ENCODE assay signal across 13 mouse cellular contexts in genomic region chr2:27981621-27982535, GRCm38 (mm10).
DNase-seq lines count a peak whose midpoint lies in the region; ATAC-seq and TF ChIP-seq lines count a peak whose summit lies in the region.
"Had no signal": no experiment of that assay in that cellular context is flagged by ENCODE, and none has a peak within 500 bp of the region (broad histone marks: within the 10 kb centered on the region; RNA-seq: fewer than 3 reads in every experiment).

No protein-coding gene starts in this region.

- 38% methylated on average over 14 of the region's 14 CpGs for WGBS in lung, embryonic 16.5 days
- 56% methylated on average over 14 of the region's 14 CpGs for WGBS in lung, adult 2 months
- WGBS in limb, embryonic 10.5 days, result 88% methylated on average over 14 of the region's 14 CpGs
- WGBS in stomach, embryonic 14.5 days, result 40% methylated on average over 14 of the region's 14 CpGs
- WGBS in neural tube, embryonic 15.5 days, result 88% methylated on average over 14 of the region's 14 CpGs

- no peaks in the 10 kb centered on the region for H3K27me3 ChIP-seq in lung, embryonic 16.5 days (ENCODE audit: control insufficient read depth, insufficient read depth, low read depth, low read length)
- no peaks in the 10 kb centered on the region for H3K27me3 ChIP-seq in limb, embryonic 10.5 days (ENCODE audit: low read depth, poor library complexity, severe bottlenecking)
- no peaks in the 10 kb centered on the region for H3K27me3 ChIP-seq in stomach, embryonic 14.5 days (ENCODE audit: control insufficient read depth, insufficient read depth, low read length)
- no peaks in the 10 kb centered on the region for H3K27me3 ChIP-seq in neural tube, embryonic 15.5 days (replicated peaks)
- H3K27me3 ChIP-seq: heart, embryonic 13.5 days had no signal

- no peak for TF ChIP-seq CTCF in lung, adult 2 months (IDR thresholded peaks at IDR 0.05; ENCODE audit: insufficient read depth, low read length)

- ATAC-seq in lung, embryonic 16.5 days (ENCODE audit: low read depth), result peak; percentile 70
- peak; percentile 53; the same call in 1 of the 2 replicates for ATAC-seq in stomach, embryonic 14.5 days (ENCODE audit: insufficient number of reproducible peaks, insufficient read depth, low FRiP score, low read depth)
- no peak for ATAC-seq in neural tube, embryonic 15.5 days (ENCODE audit: low FRiP score)
- ATAC-seq: CD4-positive, CD25-positive, alpha-beta regulatory T cell, adult 4 months; midbrain, embryonic 16.5 days had no signal

- no peak overlapping the region for H3K4me3 ChIP-seq in lung, embryonic 16.5 days (ENCODE audit: low read length)
- H3K4me3 ChIP-seq in lung, adult 2 months (replicated peaks; ENCODE audit: extremely low read depth, low read depth, low read length), result no peak overlapping the region
- no peak overlapping the region for H3K4me3 ChIP-seq in limb, embryonic 10.5 days
- H3K4me3 ChIP-seq in stomach, embryonic 14.5 days (ENCODE audit: low read depth, low read length), result no peak overlapping the region
- no peak overlapping the region for H3K4me3 ChIP-seq in neural tube, embryonic 15.5 days (replicated peaks)
- H3K4me3 ChIP-seq: heart, embryonic 13.5 days had no signal

- no peak for DNase-seq in lung, adult 2 months
- peak; percentile 64 for DNase-seq in c-Kit-positive CD71-positive TER-119-negative erythroid progenitor cells, embryonic 14.5 days (ENCODE audit: low read depth)
- no peak for DNase-seq in limb, embryonic 10.5 days (ENCODE audit: low spot score)
- no peak for DNase-seq in layer of hippocampus, postnatal 36 days
- no peak for DNase-seq in embryo, embryonic 9.5 days (ENCODE audit: extremely low spot score)
- DNase-seq: adrenal gland, adult 8-10 months; kidney, adult 2 months had no signal

- H3K4me1 ChIP-seq in lung, embryonic 16.5 days (replicated peaks; ENCODE audit: control insufficient read depth, insufficient read depth, low read length), result peaks cover 10% of the 10 kb centered on the region
- no peaks in the 10 kb centered on the region for H3K4me1 ChIP-seq in lung, adult 2 months (ENCODE audit: control insufficient read depth, insufficient read depth, low read length)
- H3K4me1 ChIP-seq in limb, embryonic 10.5 days, result no peaks in the 10 kb centered on the region
- H3K4me1 ChIP-seq in stomach, embryonic 14.5 days (ENCODE audit: control insufficient read depth, insufficient read depth, low read length), result peaks cover 6% of the 10 kb centered on the region; the same call in 1 of the 2 replicates
- 0 out of 2 replicates have a peak, but pooled peaks cover 5% of the 10 kb centered on the region for H3K4me1 ChIP-seq in neural tube, embryonic 15.5 days

- H3K9me3 ChIP-seq in lung, embryonic 16.5 days (ENCODE audit: control insufficient read depth, low read length), result no peaks in the 10 kb centered on the region
- H3K9me3 ChIP-seq in limb, embryonic 10.5 days (replicated peaks), result no peaks in the 10 kb centered on the region
- H3K9me3 ChIP-seq in stomach, embryonic 14.5 days (ENCODE audit: control insufficient read depth, low read depth, low read length), result no peaks in the 10 kb centered on the region
- no peaks in the 10 kb centered on the region for H3K9me3 ChIP-seq in neural tube, embryonic 15.5 days (replicated peaks)
- H3K9me3 ChIP-seq: heart, embryonic 13.5 days had no signal

- H3K27ac ChIP-seq in lung, embryonic 16.5 days (ENCODE audit: low read length), result peak overlapping the region; percentile 19; the same call in 1 of the 2 replicates
- peak overlapping the region; percentile 27; the same call in 1 of the 2 replicates for H3K27ac ChIP-seq in limb, embryonic 10.5 days
- H3K27ac ChIP-seq in stomach, embryonic 14.5 days (ENCODE audit: low read length), result 0 out of 2 replicates have a peak overlapping the region, but pooled peaks have one; percentile 11
- H3K27ac ChIP-seq in neural tube, embryonic 15.5 days (replicated peaks), result no peak overlapping the region
- H3K27ac ChIP-seq: heart, embryonic 13.5 days had no signal

- no peak overlapping the region for H3K4me2 ChIP-seq in lung, embryonic 16.5 days (ENCODE audit: low read depth, low read length)
- no peak overlapping the region for H3K4me2 ChIP-seq in stomach, embryonic 14.5 days (replicated peaks; ENCODE audit: low read depth, low read length)
- H3K4me2 ChIP-seq in neural tube, embryonic 15.5 days, result no peak overlapping the region
- H3K4me2 ChIP-seq: heart, embryonic 13.5 days had no signal

- H3K36me3 ChIP-seq in lung, embryonic 16.5 days (ENCODE audit: control insufficient read depth, insufficient read depth, low read length), result peaks cover 5% of the 10 kb centered on the region
- H3K36me3 ChIP-seq in limb, embryonic 10.5 days, result peaks cover 11% of the 10 kb centered on the region
- peaks cover 55% of the 10 kb centered on the region for H3K36me3 ChIP-seq in stomach, embryonic 14.5 days (ENCODE audit: control insufficient read depth, insufficient read depth, low read length)
- no peaks in the 10 kb centered on the region for H3K36me3 ChIP-seq in neural tube, embryonic 15.5 days

- no peak overlapping the region for H3K9ac ChIP-seq in lung, embryonic 16.5 days (ENCODE audit: low read length)
- H3K9ac ChIP-seq in stomach, embryonic 14.5 days (replicated peaks; ENCODE audit: low read depth, low read length), result no peak overlapping the region
- no peak overlapping the region for H3K9ac ChIP-seq in neural tube, embryonic 15.5 days (replicated peaks)
- H3K9ac ChIP-seq: heart, embryonic 13.5 days had no signal

- no peak for TF ChIP-seq POLR2A in lung, adult 2 months (IDR thresholded peaks at IDR 0.05; ENCODE audit: borderline replicate concordance, extremely low read depth, low read depth, low read length)
